ENCODE assay signal across 46 mouse cellular contexts in the genomic region with DNA sequence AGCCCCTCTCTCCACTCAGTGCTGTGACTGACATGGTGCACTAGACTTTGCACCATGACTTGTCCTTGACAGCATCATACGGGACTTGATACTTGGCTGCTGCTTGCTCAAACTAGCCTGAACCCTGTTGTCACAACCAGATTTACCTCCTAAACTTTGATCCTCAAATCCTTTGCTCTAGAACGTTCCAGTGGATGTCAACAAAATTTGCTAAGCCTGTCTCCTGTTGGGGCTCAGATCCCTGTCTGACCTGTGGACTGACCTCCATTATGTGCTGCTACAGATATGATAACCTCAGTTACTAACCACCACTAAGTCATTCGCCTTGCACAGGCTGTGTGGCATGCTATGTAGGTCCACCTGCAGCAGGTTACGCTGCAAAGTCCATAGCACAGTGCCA. TPM values are rescaled to one million over a fixed set of nuclear protein-coding genes. Genes with fewer than 3 reads are reported as not detected.
"Had no signal": no experiment of that assay in that cellular context is flagged by ENCODE, and none has a peak within 500 bp of the region (broad histone marks: within the 10 kb centered on the region; RNA-seq: fewer than 3 reads in every experiment).

No protein-coding gene starts in this region.

- H3K9me3 ChIP-seq: limb, embryonic 10.5 days; limb, embryonic 12.5 days; limb, embryonic 13.5 days; liver, embryonic 13.5 days; liver, embryonic 15.5 days; lung, embryonic 15.5 days; midbrain, embryonic 10.5 days; midbrain, embryonic 15.5 days; neural tube, embryonic 12.5 days had no signal

- H3K9ac ChIP-seq: limb, embryonic 12.5 days; limb, embryonic 13.5 days; limb, embryonic 15.5 days; liver, embryonic 13.5 days; liver, embryonic 14.5 days; liver, embryonic 15.5 days; lung, embryonic 14.5 days; lung, embryonic 15.5 days; midbrain, embryonic 12.5 days; midbrain, embryonic 13.5 days; midbrain, embryonic 15.5 days; neural tube, embryonic 12.5 days had no signal

- ATAC-seq: lung, postnatal 0 days; midbrain, embryonic 13.5 days; midbrain, embryonic 15.5 days; midbrain, embryonic 16.5 days had no signal

- H3K4me3 ChIP-seq: left cerebral cortex, adult 2 months; limb, embryonic 10.5 days; limb, embryonic 12.5 days; limb, embryonic 13.5 days; limb, embryonic 15.5 days; liver, embryonic 13.5 days; liver, embryonic 15.5 days; lung, embryonic 15.5 days; megakaryocyte, embryonic 14.5 days; midbrain, embryonic 10.5 days; midbrain, embryonic 12.5 days; midbrain, embryonic 13.5 days; midbrain, embryonic 15.5 days; myocyte; neural tube, embryonic 12.5 days had no signal

- H3K4me2 ChIP-seq: limb, embryonic 12.5 days; limb, embryonic 13.5 days; limb, embryonic 15.5 days; liver, embryonic 13.5 days; liver, embryonic 15.5 days; lung, embryonic 14.5 days; lung, embryonic 15.5 days; midbrain, embryonic 11.5 days; midbrain, embryonic 12.5 days; midbrain, embryonic 13.5 days; midbrain, embryonic 15.5 days; neural tube, embryonic 12.5 days had no signal

- H3K27ac ChIP-seq: left cerebral cortex, adult 2 months; limb, embryonic 10.5 days; limb, embryonic 12.5 days; limb, embryonic 13.5 days; limb, embryonic 15.5 days; liver, embryonic 13.5 days; liver, embryonic 14.5 days; liver, embryonic 15.5 days; lung, embryonic 15.5 days; macrophage; midbrain, embryonic 10.5 days; midbrain, embryonic 12.5 days; midbrain, embryonic 13.5 days; midbrain, embryonic 15.5 days; neural tube, embryonic 12.5 days had no signal

- H3K4me1 ChIP-seq: limb, embryonic 10.5 days; limb, embryonic 12.5 days; limb, embryonic 13.5 days; limb, embryonic 15.5 days; liver, embryonic 13.5 days; liver, embryonic 15.5 days; lung, embryonic 15.5 days; megakaryocyte, embryonic 14.5 days; midbrain, embryonic 10.5 days; midbrain, embryonic 12.5 days; midbrain, embryonic 13.5 days; midbrain, embryonic 15.5 days; neural tube, embryonic 12.5 days had no signal

- H3K36me3 ChIP-seq: limb, embryonic 10.5 days; limb, embryonic 12.5 days; limb, embryonic 13.5 days; limb, embryonic 15.5 days; liver, embryonic 13.5 days; liver, embryonic 15.5 days; lung, embryonic 15.5 days; midbrain, embryonic 10.5 days; midbrain, embryonic 12.5 days; midbrain, embryonic 13.5 days; midbrain, embryonic 15.5 days; neural tube, embryonic 12.5 days had no signal

- H3K27me3 ChIP-seq: limb, embryonic 12.5 days; limb, embryonic 13.5 days; limb, embryonic 15.5 days; liver, embryonic 13.5 days; liver, embryonic 15.5 days; lung, embryonic 15.5 days; midbrain, embryonic 12.5 days; midbrain, embryonic 13.5 days; midbrain, embryonic 15.5 days; neural tube, embryonic 12.5 days had no signal

- DNase-seq: left cerebral cortex, postnatal 4 days; liver; liver, embryonic 13.5 days; lung, adult 18-20 months; lung, adult 2 months; lung, embryonic 14.5 days; lung, postnatal 10 days; lung, postnatal 14 days; lung, postnatal 36 days; lung, postnatal 4 days; midbrain, embryonic 14.5 days had no signal

RNA-seq across cellular contexts. Expression of a gene that starts 10.3 kb away (rescaled TPM):
- total RNA-seq: left cerebral cortex, adult 18-20 months; left cerebral cortex, adult 2 months; left cerebral cortex, adult 8-10 months; left cerebral cortex, postnatal 10 days; left cerebral cortex, postnatal 14 days; left cerebral cortex, postnatal 25 days; left cerebral cortex, postnatal 36 days; left cerebral cortex, postnatal 4 days; megakaryocyte progenitor cell, adult 5-6 weeks; megakaryocyte, adult 5-6 weeks; megakaryocyte-erythroid progenitor cell, adult 5-6 weeks; midbrain, postnatal 0 days; monocyte, adult 5-6 weeks had no signal
- polyA plus RNA-seq: limb, embryonic 10.5 days; limb, embryonic 11.5 days; limb, embryonic 12.5 days; limb, embryonic 13.5 days; lung, embryonic 14.5 days; lung, embryonic 15.5 days; lung, embryonic 16.5 days; lung, postnatal 0 days; macrophage; midbrain, embryonic 10.5 days; midbrain, embryonic 11.5 days; midbrain, embryonic 12.5 days; midbrain, embryonic 13.5 days; midbrain, embryonic 14.5 days; midbrain, embryonic 15.5 days; midbrain, embryonic 16.5 days; midbrain, postnatal 0 days; myocyte; neural tube, embryonic 11.5 days; neural tube, embryonic 12.5 days had no signal

RNA-seq across cellular contexts. Expression of a gene that starts 15.9 kb away (rescaled TPM):
- total RNA-seq: left cerebral cortex, postnatal 10 days; left cerebral cortex, postnatal 14 days; left cerebral cortex, postnatal 25 days; left cerebral cortex, postnatal 36 days; left cerebral cortex, postnatal 4 days; megakaryocyte progenitor cell, adult 5-6 weeks; megakaryocyte, adult 5-6 weeks; megakaryocyte-erythroid progenitor cell, adult 5-6 weeks; midbrain, postnatal 0 days; monocyte, adult 5-6 weeks had no signal
- polyA plus RNA-seq: limb, embryonic 10.5 days; limb, embryonic 11.5 days; limb, embryonic 12.5 days; limb, embryonic 13.5 days; limb, embryonic 14.5 days; limb, embryonic 15.5 days; lung, embryonic 14.5 days; lung, embryonic 15.5 days; lung, postnatal 0 days; macrophage; midbrain, embryonic 10.5 days; midbrain, embryonic 11.5 days; midbrain, embryonic 12.5 days; midbrain, embryonic 13.5 days; midbrain, embryonic 14.5 days; midbrain, embryonic 15.5 days; midbrain, embryonic 16.5 days; midbrain, postnatal 0 days; myocyte; neural tube, embryonic 11.5 days; neural tube, embryonic 12.5 days had no signal

RNA-seq across cellular contexts. Expression of a gene that starts 29.1 kb away (rescaled TPM):
- total RNA-seq: left cerebral cortex, adult 2 months; left cerebral cortex, postnatal 10 days; left cerebral cortex, postnatal 14 days; left cerebral cortex, postnatal 4 days; megakaryocyte progenitor cell, adult 5-6 weeks; megakaryocyte, adult 5-6 weeks; megakaryocyte-erythroid progenitor cell, adult 5-6 weeks; midbrain, postnatal 0 days; monocyte, adult 5-6 weeks had no signal
- polyA plus RNA-seq: limb, embryonic 10.5 days; limb, embryonic 11.5 days; limb, embryonic 12.5 days; limb, embryonic 13.5 days; limb, embryonic 14.5 days; limb, embryonic 15.5 days; liver, embryonic 13.5 days; liver, embryonic 15.5 days; liver, embryonic 16.5 days; lung, adult 2 months; lung, embryonic 14.5 days; lung, embryonic 15.5 days; lung, embryonic 16.5 days; lung, postnatal 0 days; macrophage; midbrain, embryonic 10.5 days; midbrain, embryonic 11.5 days; midbrain, embryonic 12.5 days; midbrain, embryonic 13.5 days; midbrain, embryonic 14.5 days; midbrain, embryonic 15.5 days; midbrain, embryonic 16.5 days; midbrain, postnatal 0 days; myocyte; neural tube, embryonic 11.5 days; neural tube, embryonic 12.5 days had no signal

RNA-seq across cellular contexts. Expression of a gene that starts 42.9 kb away (rescaled TPM):
- total RNA-seq: megakaryocyte-erythroid progenitor cell, adult 5-6 weeks had no signal
- polyA plus RNA-seq: macrophage had no signal
